Mouse (Mus musculus): ENCODE data around the gene Spocd1. TPM values are rescaled to one million over a fixed set of nuclear protein-coding genes. Genes with fewer than 3 reads are reported as not detected.
A peak's percentile ranks its signal among the peaks of the same experiment; 100 is the strongest.

Gene Spocd1
- polyA plus RNA-seq, 1 experiment, result not detected

- H3K4me1 ChIP-seq (ENCODE audit: control insufficient read depth, insufficient read depth, insufficient read length, low read length), result no peaks in the 10 kb centered on the region
- no peak overlapping the region for H3K27ac ChIP-seq (replicated peaks; ENCODE audit: low read depth, low read length)
- 0 out of 2 replicates have a peak overlapping the region, but pooled peaks have one; percentile 40 for H3K4me3 ChIP-seq (ENCODE audit: insufficient read depth, low read depth, low read length)
These were observed 811 bp upstream of the Spocd1 start for GRCm38 (mm10) chr4:129928124-129928751.

- no peak overlapping the region for H3K27ac ChIP-seq (replicated peaks; ENCODE audit: low read depth, low read length)
- no peak overlapping the region for H3K4me3 ChIP-seq (ENCODE audit: insufficient read depth, low read depth, low read length)
- no peaks in the 10 kb centered on the region for H3K4me1 ChIP-seq (ENCODE audit: control insufficient read depth, insufficient read depth, insufficient read length, low read length)
These were observed 4.6 kb downstream of the Spocd1 start for GRCm38 (mm10) chr4:129933696-129934095.

GRCm38 (mm10) chr4:129934177-129934855 is 5.3 kb downstream of the Spocd1 start:
- H3K27ac ChIP-seq (replicated peaks; ENCODE audit: low read depth, low read length), result no peak overlapping the region
- H3K4me3 ChIP-seq (ENCODE audit: insufficient read depth, low read depth, low read length), result no peak overlapping the region

GRCm38 (mm10) chr4:129951359-129951821 is 22.3 kb downstream of the Spocd1 start:
- no peak overlapping the region for H3K4me3 ChIP-seq (ENCODE audit: insufficient read depth, low read depth, low read length)
- 0 out of 2 replicates have a peak, but pooled peaks cover 2% of the 10 kb centered on the region for H3K4me1 ChIP-seq (ENCODE audit: control insufficient read depth, insufficient read depth, insufficient read length, low read length)
- H3K27ac ChIP-seq (replicated peaks; ENCODE audit: low read depth, low read length), result no peak overlapping the region

More at GRCm38 (mm10) chr4:129934177-129934855, 5.3 kb downstream of the Spocd1 start:
- H3K4me1 ChIP-seq (ENCODE audit: control insufficient read depth, insufficient read depth, insufficient read length, low read length), result no peaks in the 10 kb centered on the region

- H3K4me3 ChIP-seq (ENCODE audit: insufficient read depth, low read depth, low read length), result no peak overlapping the region
- no peak overlapping the region for H3K27ac ChIP-seq (replicated peaks; ENCODE audit: low read depth, low read length)
- 0 out of 2 replicates have a peak, but pooled peaks cover 2% of the 10 kb centered on the region for H3K4me1 ChIP-seq (ENCODE audit: control insufficient read depth, insufficient read depth, insufficient read length, low read length)
These were observed 23.3 kb downstream of the Spocd1 start for GRCm38 (mm10) chr4:129952241-129952810.

DNA sequence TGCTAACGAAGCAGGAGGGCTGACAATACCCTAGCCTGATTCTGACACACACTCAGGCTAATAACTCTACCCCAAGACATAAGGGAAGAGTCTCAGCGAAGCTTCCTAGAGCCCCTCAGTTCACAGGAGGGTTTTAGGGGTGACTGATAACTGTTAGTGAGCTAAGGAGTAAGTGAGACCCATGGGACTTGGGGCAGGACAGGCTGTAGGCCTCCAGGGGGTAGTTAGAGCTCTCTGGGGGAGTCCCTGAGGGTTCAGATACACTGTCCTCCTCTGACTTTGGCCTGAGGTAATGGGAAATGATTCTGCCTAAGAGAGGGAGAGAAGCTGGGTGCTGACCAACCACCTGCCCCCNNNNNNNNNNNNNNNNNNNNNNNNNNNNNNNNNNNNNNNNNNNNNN is 25.5 kb downstream of the Spocd1 start:
- Histone ChIP-seq H3K27ac (replicated peaks; ENCODE audit: low read depth, low read length) (no peak overlapping the region), H3K4me3 (ENCODE audit: insufficient read depth, low read depth, low read length) (no peak overlapping the region), H3K4me1 (ENCODE audit: control insufficient read depth, insufficient read depth, insufficient read length, low read length) (0 out of 2 replicates have a peak, but pooled peaks cover 2% of the 10 kb centered on the region)

GRCm38 (mm10) chr4:129960180-129960944 is 31.3 kb downstream of the Spocd1 start:
- Histone ChIP-seq H3K4me1 (ENCODE audit: control insufficient read depth, insufficient read depth, insufficient read length, low read length) (peaks cover 3% of the 10 kb centered on the region; the same call in 1 of the 2 replicates), H3K4me3 (ENCODE audit: insufficient read depth, low read depth, low read length) (peak overlapping the region; percentile 43), H3K27ac (replicated peaks; ENCODE audit: low read depth, low read length) (no peak overlapping the region)

GRCm38 (mm10) chr4:129965294-129965693 is 36.2 kb downstream of the Spocd1 start:
- no peaks in the 10 kb centered on the region; the same call in 1 of the 2 replicates for H3K4me1 ChIP-seq (ENCODE audit: control insufficient read depth, insufficient read depth, insufficient read length, low read length)
- H3K4me3 ChIP-seq (ENCODE audit: insufficient read depth, low read depth, low read length), result no peak overlapping the region
- H3K27ac ChIP-seq (replicated peaks; ENCODE audit: low read depth, low read length), result no peak overlapping the region

DNA sequence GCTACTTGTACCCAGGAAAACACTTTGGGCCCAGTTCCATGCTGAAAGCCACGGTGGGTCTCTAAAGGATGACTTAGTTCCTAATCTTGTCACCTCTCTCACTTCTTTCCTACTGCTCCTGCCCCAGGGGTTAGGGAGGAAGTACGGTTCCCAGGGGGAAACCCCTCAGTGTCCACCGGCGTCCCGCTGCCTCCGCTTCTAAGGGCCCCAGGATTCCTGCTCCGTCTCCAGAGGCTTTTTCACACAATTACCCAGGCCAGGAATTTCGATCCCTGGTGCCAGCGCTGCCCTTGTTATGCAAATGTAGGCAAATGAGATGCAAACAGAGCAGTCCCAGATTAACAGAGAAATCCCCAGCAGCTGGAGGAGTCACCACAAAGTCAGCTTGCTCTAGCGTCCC is 37.2 kb downstream of the Spocd1 start:
- Histone ChIP-seq H3K4me3 (ENCODE audit: insufficient read depth, low read depth, low read length) (no peak overlapping the region), H3K4me1 (ENCODE audit: control insufficient read depth, insufficient read depth, insufficient read length, low read length) (no peaks in the 10 kb centered on the region), H3K27ac (replicated peaks; ENCODE audit: low read depth, low read length) (no peak overlapping the region)

GRCm38 (mm10) chr4:129967024-129968014 is 38.3 kb downstream of the Spocd1 start:
- H3K27ac ChIP-seq (replicated peaks; ENCODE audit: low read depth, low read length), result no peak overlapping the region
- no peaks in the 10 kb centered on the region for H3K4me1 ChIP-seq (ENCODE audit: control insufficient read depth, insufficient read depth, insufficient read length, low read length)
- H3K4me3 ChIP-seq (ENCODE audit: insufficient read depth, low read depth, low read length), result no peak overlapping the region

GRCm38 (mm10) chr4:129970168-129970567 is 41.1 kb downstream of the Spocd1 start:
- Histone ChIP-seq H3K4me3 (ENCODE audit: insufficient read depth, low read depth, low read length) (no peak overlapping the region), H3K4me1 (ENCODE audit: control insufficient read depth, insufficient read depth, insufficient read length, low read length) (no peaks in the 10 kb centered on the region), H3K27ac (replicated peaks; ENCODE audit: low read depth, low read length) (no peak overlapping the region)

DNA sequence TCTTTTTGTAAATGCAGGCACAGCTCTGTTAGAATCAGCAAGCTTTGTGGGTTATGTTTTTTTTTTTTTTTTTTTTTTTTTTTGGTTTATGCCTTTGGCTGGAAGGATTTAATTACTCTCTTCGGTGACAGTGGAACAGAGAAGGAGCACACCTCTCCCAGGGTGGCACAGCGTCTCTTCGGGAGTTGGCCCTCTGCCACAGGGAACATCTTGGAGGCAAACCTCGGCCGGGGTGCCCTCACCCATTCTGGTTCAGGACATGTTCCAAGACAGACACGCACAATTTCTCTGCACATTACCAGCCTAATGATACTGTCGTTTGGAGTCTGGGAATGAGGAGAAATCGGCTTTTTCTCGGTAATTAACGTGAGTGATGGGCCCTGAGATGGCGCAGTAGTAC is 41.8 kb downstream of the Spocd1 start:
- H3K27ac ChIP-seq (replicated peaks; ENCODE audit: low read depth, low read length), result no peak overlapping the region
- H3K4me3 ChIP-seq (ENCODE audit: insufficient read depth, low read depth, low read length), result no peak overlapping the region
- no peaks in the 10 kb centered on the region for H3K4me1 ChIP-seq (ENCODE audit: control insufficient read depth, insufficient read depth, insufficient read length, low read length)

DNA sequence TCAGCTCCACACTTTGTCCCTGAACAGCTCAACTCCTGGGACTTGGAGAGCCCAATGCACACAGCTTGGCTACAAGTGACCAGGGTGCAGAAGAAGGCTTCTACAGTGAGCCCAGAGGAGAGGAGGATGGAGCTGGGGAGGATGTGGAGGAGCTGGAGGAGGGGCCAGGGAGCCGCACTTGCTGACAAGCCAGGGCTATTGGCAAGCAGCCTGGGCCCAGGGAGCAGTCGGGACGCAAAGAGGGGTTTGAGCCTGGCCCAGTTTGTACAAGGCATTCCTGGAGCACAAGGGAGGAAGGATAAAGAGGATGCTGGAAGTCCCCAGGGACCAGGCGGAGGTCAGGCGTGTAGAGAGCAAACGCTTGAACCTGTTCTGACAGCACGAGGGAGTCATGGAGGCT is 42.9 kb downstream of the Spocd1 start:
- no peak overlapping the region for H3K4me3 ChIP-seq (ENCODE audit: insufficient read depth, low read depth, low read length)
- H3K4me1 ChIP-seq (ENCODE audit: control insufficient read depth, insufficient read depth, insufficient read length, low read length), result no peaks in the 10 kb centered on the region
- no peak overlapping the region for H3K27ac ChIP-seq (replicated peaks; ENCODE audit: low read depth, low read length)

- H3K27ac ChIP-seq (replicated peaks; ENCODE audit: low read depth, low read length), result no peak overlapping the region
- no peaks in the 10 kb centered on the region for H3K4me1 ChIP-seq (ENCODE audit: control insufficient read depth, insufficient read depth, insufficient read length, low read length)
- H3K4me3 ChIP-seq (ENCODE audit: insufficient read depth, low read depth, low read length), result no peak overlapping the region
These were observed 45.2 kb downstream of the Spocd1 start for GRCm38 (mm10) chr4:129974285-129974684.
